Mouse (Mus musculus) left cerebral cortex, postnatal 36 days (tissue): ENCODE measurements at regions not wholly inside any gene's neighbourhood (a gene's known extent, or its start where the extent isn't known, plus 50 kb on each side); places are given as distances from the start of the nearest gene placed in this dataset.
A peak's percentile ranks its signal among the peaks of the same experiment; 100 is the strongest.

Source experiments
- DNase-seq, 2 experiments: peaks; one replicate each; pipeline ENCODE4 v3.0.0; 2021 to 2022; ENCODE audit warnings: low spot score in 2 of 2, mixed read lengths in 1 of 2
- intact Hi-C: fragments of 180-260 bp; cut with DNase I; formaldehyde crosslinking; loops from one replicate; pipeline ENCODE4 v1.15.1; 2025

GRCm38 (mm10) chr9:63087195-63087594 lies 61.6 kb downstream of the Skor1 start:
- intact Hi-C loops: loop anchor here (5.0 kb wide), 1 partner anchor 35 kb away; no protein-coding TSS in a partner anchor
- DNase-seq: no peak

- intact Hi-C loops: loop anchor here (5.0 kb wide), 1 partner anchor 36 kb away; no protein-coding TSS in a partner anchor
- DNase-seq: no peak
Measured at GRCm38 (mm10) chr9:63086671-63087070, 62.1 kb downstream of the Skor1 start.

DNA sequence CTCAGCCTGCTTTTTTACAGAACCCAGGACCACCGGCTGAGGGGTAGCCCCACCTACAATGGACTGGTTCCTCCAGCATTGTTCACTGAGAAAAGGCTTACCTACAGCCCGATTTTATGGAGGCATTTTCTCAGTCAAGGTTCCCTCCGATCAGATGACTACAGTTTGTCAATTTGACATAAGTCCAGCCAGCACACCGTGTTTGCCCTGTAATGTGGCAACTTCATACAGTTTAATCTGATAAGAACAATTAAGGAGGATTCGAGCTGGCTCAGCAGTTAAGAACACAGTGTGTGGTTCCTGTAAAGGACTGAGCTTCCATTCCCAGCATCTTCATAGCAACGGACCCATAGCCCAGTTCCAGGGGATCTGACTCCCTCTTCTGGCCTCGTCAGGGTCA lies 65.9 kb downstream of the Skor1 start:
- intact Hi-C loops: no loop called here
- no peak for DNase-seq

- intact Hi-C loops: no loop called here
- DNase-seq: no peak
Measured at GRCm38 (mm10) chr9:63082311-63082710, 66.5 kb downstream of the Skor1 start.

DNA sequence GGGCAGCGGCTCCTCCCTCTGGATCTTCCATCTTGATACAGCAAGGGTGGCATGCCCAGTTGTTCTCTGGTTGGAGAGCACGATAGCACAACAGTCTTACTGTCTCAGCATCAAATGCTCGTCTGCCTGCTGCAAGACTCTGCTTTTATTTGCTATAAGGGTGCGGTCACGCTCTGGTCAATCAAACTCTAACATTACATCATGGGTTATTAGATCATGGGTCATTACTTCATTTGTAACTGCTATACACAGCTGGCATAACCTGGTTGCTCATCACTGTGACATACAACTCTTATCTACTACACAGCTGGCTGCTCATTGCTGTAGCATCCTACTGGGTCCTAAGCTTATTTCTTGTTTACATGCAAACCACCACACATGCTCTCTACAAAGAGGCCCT lies 68.4 kb downstream of the Skor1 start:
- no peak for DNase-seq
- intact Hi-C loops: no loop called here

GRCm38 (mm10) chr9:63075252-63075651 lies 73.5 kb downstream of the Skor1 start:
- intact Hi-C loops: no loop called here
- DNase-seq: no peak

- intact Hi-C loops: loop anchor here (5.0 kb wide), 1 partner anchor 47 kb away; no protein-coding TSS in a partner anchor
- no peak for DNase-seq
Measured at GRCm38 (mm10) chr9:63074803-63075202, 74.0 kb downstream of the Skor1 start.

- DNase-seq: no peak
- intact Hi-C loops: loop anchor here (5.0 kb wide), 1 partner anchor 48 kb away; no protein-coding TSS in a partner anchor
Measured at GRCm38 (mm10) chr9:63074023-63074750, 74.6 kb downstream of the Skor1 start.

DNA sequence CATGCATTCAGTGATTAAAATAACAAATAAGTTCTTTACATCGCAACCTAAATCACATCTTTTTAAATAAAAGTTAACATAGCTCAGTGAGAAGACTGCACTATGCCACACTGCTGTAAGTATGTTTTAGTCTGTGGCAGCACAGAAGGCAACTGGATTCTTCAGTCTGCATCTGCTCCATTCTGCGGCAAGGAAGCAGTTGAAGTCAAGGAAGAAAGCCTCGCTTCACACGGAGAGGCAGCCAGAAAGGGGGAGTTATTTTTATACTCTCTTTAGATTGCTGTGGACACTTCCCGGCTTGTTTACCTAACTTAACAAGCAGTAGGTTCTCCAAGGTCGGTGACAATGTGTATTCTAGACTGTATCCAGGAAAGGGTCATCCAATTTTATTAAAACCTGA lies 77.7 kb downstream of the Skor1 start:
- intact Hi-C loops: loop anchor here (5.0 kb wide), 1 partner anchor 51 kb away; no protein-coding TSS in a partner anchor
- no peak for DNase-seq

DNA sequence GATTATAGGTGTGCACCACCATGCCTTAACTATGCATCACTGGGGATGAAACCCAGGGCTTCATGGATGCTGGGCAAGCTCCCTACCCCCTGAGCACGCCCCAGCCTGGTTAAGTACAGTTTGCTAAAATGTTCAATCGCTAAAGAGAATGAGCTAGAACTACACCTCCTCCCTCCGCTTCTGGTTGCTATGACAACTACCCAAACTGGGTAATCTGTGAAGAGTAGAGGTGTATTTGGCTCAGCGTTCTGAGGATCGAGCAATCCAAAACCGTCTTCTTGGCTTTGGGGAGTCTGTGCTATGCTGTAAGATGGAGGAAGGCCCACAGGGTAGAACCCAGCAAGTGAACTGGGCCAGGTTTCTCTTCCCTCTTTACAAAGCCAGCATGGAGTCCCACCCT lies 78.8 kb downstream of the Skor1 start:
- intact Hi-C loops: loop anchor here (5.0 kb wide), 1 partner anchor 52 kb away; no protein-coding TSS in a partner anchor
- DNase-seq: peak; percentile 61 to 66

GRCm38 (mm10) chr9:63067054-63067406 lies 79.3 kb upstream of the Pias1 start:
- DNase-seq: no peak
- intact Hi-C loops: no loop called here

DNA sequence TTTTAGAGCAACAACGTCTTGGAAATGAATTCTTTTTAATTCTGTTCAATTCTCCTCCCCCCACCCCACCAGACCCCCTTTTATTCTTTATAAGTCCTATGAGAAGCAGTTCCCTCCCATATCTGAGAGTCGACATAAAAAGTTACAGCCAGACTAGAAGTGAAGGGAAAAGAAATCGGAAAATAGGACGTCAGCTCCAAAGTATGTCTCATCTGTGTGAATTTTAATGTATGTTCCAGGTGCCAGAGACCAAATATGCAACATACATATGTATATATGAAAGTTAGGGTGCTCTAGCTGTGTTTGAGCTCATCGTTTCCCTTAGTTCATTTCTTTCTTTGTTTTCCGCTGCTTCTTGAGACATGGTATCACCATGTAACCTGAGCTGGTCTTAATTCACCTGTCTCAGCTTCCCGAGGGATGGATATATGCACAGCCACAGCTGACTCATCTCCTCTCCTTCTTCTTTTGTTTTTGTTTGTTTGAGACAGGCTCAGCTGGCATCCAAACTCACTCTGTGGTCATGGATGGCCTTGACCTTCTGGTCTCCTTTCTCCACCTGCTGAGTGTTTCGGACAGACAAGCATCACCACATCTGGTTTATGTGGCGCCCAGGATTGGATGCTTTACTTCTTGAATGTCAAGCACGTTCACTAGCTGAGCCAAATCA lies 78.8 kb upstream of the Pias1 start:
- no peak for DNase-seq
- intact Hi-C loops: no loop called here

DNA sequence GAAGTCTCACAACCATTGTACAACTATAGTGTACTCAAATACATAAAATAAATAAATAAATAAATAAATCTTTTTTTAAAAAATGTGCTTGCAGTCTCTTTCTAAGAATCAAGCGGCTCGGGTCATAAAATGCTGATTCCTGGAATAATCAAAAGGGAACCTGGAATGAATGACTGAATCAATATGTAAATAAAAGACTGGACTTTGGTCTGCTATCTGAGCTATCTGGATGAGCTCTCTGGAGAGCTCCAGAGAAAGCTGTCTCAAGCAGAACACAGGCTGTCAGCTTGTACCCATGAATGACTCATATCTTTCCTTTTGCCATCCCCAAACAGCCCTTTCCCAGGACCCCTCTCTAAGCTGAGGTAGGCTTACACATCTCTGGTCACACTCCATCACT lies 75.8 kb upstream of the Pias1 start:
- intact Hi-C loops: no loop called here
- no peak for DNase-seq

- DNase-seq: no peak
- intact Hi-C loops: no loop called here
Measured at GRCm38 (mm10) chr9:63060740-63061139, 73.0 kb upstream of the Pias1 start.

DNA sequence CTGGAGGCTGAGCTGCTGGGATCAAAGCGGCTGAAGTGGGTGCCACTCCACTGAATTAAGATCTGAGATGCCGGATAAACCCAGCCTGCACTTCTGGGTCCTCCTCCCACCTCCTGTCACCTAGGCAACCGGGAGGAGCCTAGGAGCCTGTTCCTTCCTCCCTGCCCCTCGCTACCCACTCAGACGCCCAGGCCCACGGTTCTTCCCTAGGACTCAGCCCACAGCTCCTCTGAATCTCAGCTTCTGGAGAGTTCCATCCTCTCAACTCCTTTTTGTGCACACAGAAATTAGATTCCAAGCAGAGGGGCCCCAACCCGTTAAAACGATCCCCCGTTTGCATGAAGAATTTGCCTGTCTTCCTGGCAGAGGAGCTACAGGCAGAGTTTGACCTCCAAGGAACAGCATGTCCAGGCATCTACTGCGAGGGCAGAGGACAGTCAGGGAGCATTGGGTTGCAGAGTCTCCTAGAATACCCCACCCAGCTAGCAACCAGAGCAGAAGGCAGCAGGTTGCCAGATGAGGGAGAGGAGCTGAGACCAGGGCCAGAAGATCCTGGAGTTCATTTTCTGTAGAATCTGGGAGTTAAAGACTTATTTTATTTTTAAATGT lies 71.6 kb upstream of the Pias1 start:
- DNase-seq: peak; percentile 84 to 87
- intact Hi-C loops: loop anchor here (1.0 to 5.0 kb wide), 2 partner anchors 33 to 63 kb away; no protein-coding TSS in a partner anchor

- intact Hi-C loops: loop anchor here (1.0 to 5.0 kb wide), 2 partner anchors 34 to 64 kb away; no protein-coding TSS in a partner anchor
- peak in 1 of 2 experiments; percentile 45 for DNase-seq
Measured at GRCm38 (mm10) chr9:63058506-63059233, 70.9 kb upstream of the Pias1 start.

GRCm38 (mm10) chr9:63056695-63057349 lies 69.1 kb upstream of the Pias1 start:
- intact Hi-C loops: loop anchor here (5.0 kb wide), 1 partner anchor 65 kb away; no protein-coding TSS in a partner anchor
- DNase-seq: peak in 1 of 2 experiments; percentile 31

- DNase-seq: no peak
- intact Hi-C loops: no loop called here
Measured at GRCm38 (mm10) chr9:63052181-63052580, 64.5 kb upstream of the Pias1 start.

- DNase-seq: no peak
- intact Hi-C loops: no loop called here
Measured at GRCm38 (mm10) chr9:63051631-63052030, 63.9 kb upstream of the Pias1 start.
